Mouse (Mus musculus) cerebellum, adult 11-12 months (tissue): ENCODE results near the gene Eif4a3.

Experiments used
- DNase-seq: peaks from one replicate; pipeline ENCODE4 v3.0.0; 2022

Eif4a3 gene

DNA sequence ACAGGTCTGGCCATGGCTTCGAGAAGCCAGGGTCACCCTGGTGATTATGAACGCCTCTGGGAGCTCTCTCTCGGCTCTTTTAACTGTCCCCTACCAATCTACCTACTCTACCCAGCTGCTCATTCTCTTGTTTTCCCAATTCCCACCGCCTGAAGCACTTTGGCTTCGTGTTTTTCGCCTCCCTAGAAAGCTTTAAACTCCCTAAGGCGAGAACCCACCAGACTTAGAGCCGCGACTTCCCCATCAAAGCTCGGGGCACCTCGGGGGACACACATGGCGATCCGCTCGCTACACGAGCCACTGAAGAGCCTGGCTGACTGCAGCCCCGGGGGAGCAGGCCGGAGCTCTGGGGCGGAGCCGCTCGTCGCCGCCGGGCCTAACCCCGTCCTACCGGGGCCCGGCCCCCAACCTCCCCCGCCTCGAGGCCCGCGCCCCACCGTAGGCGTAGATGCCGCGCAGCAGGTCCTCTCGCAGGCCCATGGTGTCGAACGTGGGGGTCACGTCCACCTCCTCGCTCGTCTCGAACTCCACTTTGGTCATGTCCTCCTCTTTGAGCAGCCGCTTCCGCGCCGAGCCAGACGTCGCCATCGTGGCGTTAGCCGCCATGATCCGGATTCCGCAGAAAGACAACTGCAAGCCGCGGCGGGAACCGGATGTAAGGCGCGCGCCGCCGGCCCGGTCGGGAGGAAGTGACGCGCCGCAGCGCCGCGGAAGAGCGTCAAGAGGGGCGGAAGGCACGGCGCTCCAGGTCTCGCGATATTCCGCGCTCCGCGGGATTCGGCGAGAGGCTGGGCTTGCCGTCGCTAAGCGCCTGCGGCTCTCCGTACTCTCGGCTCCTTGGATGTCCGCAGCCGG is at the start of gene Eif4a3:
Gene Eif4a3, minus strand, starts transcription at position 699 of the 855 bp plus-strand sequence.
- DNase-seq = peak; percentile 93

DNA sequence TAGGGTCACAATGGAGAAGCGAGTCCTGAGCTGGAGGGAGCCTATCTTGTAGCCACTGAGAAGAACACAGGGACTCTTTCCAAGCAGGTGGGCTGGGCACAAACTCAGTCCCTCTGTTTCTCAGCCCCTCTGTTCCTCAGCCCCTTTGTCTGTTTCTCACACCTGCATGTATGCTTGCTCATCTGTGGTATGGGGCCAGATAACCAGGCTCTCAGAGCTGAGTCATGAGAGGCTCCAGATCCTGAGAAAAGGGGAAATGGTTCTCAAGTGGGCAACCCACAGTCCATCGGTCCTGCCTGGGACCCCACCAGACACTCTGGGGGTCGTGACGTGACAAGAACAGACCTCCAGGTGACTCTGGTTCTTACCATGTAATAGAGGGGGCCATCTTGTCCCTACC is 47.2 kb upstream of the Eif4a3 start:
- DNase-seq = no peak

DNA sequence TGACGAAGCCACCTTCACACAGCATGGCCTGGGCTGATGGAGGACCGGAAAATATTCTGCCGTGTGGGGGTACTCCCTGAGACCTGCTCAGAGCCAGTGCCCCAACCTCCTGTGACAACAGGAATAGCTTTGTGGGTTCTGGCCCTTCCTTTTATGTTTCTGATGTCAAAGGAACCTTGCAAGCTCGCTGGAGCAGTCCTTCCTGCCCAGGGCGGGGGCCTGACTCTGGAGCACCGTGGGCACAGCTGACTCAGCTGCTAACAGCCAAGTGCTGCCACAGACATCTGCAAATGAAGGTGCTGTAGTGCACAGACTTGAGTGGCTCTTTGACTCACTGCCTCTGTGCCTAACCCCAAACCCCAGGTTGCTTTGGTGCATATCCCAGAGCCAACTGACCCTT is 45.0 kb upstream of the Eif4a3 start:
- DNase-seq = no peak

- no peak for DNase-seq
These were observed 44.3 kb upstream of the Eif4a3 start for GRCm38 (mm10) chr11:119344178-119344577.

DNA sequence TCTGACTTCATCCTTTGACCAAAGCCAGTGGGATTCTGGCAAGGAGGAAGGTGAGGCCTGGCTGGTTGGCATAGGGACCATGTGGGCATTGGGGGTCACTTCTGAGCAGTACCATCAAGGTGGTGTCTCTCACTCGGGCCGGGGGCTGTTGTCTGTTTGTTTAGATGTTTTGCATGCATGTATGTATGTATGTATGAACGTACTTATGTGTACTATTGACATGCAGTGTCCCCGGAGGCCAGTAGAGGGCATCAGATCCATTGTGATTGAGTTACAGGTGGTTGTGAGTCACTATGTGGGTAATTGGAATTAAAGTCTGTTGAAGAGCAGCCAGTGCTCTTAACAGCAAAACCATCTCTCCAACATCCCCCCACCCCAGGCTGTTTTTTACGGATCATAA is 39.7 kb upstream of the Eif4a3 start:
- peak; percentile 47 for DNase-seq

- DNase-seq = no peak
These were observed 39.3 kb upstream of the Eif4a3 start for GRCm38 (mm10) chr11:119339179-119339578.

DNA sequence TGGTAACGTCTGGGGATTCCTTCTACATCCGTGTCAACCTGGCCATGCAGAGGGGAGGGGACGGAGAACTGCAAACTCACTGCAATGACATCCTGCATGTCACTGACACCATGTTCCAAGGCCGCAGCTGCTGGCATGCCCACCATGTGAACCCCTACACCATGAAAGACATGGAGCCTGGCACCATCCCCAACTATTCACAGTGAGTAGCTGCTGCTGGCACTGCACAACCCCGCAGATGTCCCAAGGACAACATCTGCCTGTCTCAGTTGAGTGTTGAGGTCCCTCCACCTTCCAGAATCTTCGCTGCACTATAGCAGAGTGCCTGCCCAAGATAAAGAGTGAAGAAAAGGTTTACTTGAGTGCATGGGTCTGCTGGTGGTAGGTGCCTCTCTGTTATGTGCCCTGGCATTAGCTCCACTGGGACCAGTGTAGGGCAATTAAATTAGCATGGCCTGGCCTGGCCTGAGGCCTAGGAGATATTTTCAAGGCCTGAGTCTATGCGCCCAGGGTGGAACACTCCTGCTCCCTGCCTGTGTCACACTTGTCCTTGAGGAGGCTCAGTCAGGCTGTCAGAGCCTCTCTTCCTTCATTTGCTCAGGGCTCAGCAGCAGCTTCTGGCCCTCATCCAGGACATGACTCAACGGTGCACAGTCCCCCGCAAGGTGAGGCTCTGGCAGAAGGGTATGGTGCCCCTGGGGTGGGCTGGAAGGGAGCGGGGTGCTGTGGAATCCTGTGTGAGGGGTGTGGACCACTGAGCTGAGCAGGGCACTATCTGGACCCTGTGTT is 38.6 kb upstream of the Eif4a3 start:
- DNase-seq = no peak

- DNase-seq = no peak
These were observed 32.1 kb upstream of the Eif4a3 start for GRCm38 (mm10) chr11:119331970-119332369.

- no peak for DNase-seq
These were observed 30.7 kb upstream of the Eif4a3 start for GRCm38 (mm10) chr11:119330592-119330991.

GRCm38 (mm10) chr11:119325068-119325467 is 25.2 kb upstream of the Eif4a3 start:
- DNase-seq = no peak

GRCm38 (mm10) chr11:119322521-119322920 is 22.6 kb upstream of the Eif4a3 start:
- peak; percentile 36 for DNase-seq

DNA sequence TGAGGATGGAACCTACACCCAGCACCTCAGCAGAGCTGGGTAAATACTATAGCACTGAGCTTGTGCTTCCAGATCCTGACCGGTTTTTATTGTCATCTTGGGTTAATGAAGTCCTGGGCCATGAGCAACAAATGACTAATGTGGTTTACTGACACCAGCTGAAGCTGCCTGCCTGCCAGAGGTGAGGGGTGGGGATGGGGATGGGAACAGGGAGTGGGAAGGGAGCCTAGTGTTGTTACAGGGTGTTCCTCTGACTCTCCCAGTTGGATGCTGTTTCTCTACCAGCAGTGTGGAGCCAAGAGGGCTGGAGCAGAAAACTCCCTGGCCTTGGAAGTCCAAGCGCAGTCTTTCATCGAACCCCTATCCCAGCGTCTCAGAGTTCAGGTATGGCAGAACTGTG is 16.8 kb upstream of the Eif4a3 start:
- no peak for DNase-seq

- no peak for DNase-seq
These were observed 14.5 kb upstream of the Eif4a3 start for GRCm38 (mm10) chr11:119314252-119314936.

GRCm38 (mm10) chr11:119310621-119311020 is 10.7 kb upstream of the Eif4a3 start:
- no peak for DNase-seq

- DNase-seq = no peak
These were observed 8.0 kb upstream of the Eif4a3 start for GRCm38 (mm10) chr11:119307916-119308315.

- no peak for DNase-seq
These were observed 7.7 kb upstream of the Eif4a3 start, which contains the start of gene Card14 for GRCm38 (mm10) chr11:119307658-119307867. Card14 (plus strand) TSS chr11:119307768.

GRCm38 (mm10) chr11:119306762-119307657 is 7.1 kb upstream of the Eif4a3 start:
- DNase-seq = no peak

GRCm38 (mm10) chr11:119304904-119305712 is 5.2 kb upstream of the Eif4a3 start:
- no peak for DNase-seq

GRCm38 (mm10) chr11:119300986-119301385 is 1.1 kb upstream of the Eif4a3 start:
- no peak for DNase-seq

DNA sequence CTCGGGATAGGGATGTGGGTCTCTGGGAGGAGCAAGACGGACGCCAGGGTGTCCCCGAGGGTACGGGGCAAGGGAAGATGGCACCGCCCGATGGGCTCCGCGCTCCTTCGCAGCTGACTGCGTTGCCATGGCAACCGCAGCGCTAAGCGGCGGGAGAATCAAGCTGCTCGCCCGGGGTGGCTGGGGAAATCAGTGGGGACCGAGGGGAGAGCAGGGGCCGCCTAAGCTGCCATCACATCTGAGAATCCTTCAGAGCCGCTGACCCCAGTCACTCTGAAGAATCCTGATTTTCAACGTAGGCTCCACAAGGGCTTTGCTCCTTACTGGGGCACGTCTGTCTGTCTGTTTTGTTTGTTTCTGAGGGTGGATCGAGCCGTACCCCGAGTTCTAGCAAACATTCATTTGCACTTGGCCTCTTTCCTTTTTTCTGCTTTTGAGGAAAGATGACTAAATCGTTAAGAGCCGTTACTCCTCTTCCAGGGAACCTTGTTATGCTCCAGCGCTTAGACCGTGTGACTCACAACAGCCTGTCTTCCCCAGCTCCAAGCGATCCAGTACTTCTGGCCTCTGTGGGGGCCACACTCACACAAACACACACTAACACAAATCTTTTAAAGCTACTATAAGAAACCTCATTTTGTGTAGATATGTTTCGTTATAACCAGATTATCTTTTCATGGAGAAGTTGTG is 502 bp upstream of the Eif4a3 start:
- no peak for DNase-seq

DNA sequence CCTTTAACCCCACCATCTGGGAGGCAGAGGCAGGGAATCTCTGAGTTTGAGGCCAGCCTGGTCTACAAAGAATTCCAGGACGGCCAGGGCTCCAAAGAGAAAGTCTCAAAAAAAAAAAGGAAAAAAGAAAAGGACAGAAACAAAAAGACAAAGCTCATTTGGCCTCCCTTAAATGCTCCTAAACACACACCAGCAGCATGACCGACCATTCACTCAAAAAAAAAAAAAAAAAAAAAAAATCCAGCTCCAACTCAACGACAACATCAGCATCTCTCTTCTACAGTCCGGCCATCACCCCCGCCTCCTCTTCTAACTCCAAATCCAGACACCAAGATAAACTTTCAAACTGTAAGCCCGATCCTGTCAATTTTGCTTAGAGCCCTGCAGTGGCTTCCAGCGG is 972 bp downstream of the Eif4a3 start:
- no peak for DNase-seq
